Mouse (Mus musculus) forebrain, embryonic 11.5 days (tissue): ENCODE measurements at regions not wholly inside any gene's neighbourhood (a gene's known extent, or its start where the extent isn't known, plus 50 kb on each side); places are given as distances from the start of the nearest gene placed in this dataset.
A peak's percentile ranks its signal among the peaks of the same experiment; 100 is the strongest.

Experiments used
- ATAC-seq: fragments of 200-750 bp; cut with Nextera tagmentation; replicated peaks from 2 replicates; pipeline ENCODE4 v1.8.0; 2017; ENCODE audit warnings: moderate TSS enrichment; ENCODE audit not compliant: low FRiP score
- DNase-seq: peaks from one replicate; pipeline ENCODE4 v3.0.0-alpha.2; 2017; ENCODE audit warnings: low spot score
- H3K27ac ChIP-seq: fragments of 300-500 bp; sonication (generic); 2 replicates; pipeline ENCODE4 v1.5.1; 2014; ENCODE audit warnings: low read depth, low read length
- H3K27me3 ChIP-seq: fragments of 300-500 bp; sonication (generic); 2 replicates; pipeline ENCODE4 v1.6.1; 2014; ENCODE audit warnings: mild to moderate bottlenecking, low read length, mixed read lengths; ENCODE audit not compliant: control insufficient read depth, insufficient read depth
- H3K36me3 ChIP-seq: fragments of 300-500 bp; sonication (generic); 2 replicates; pipeline ENCODE4 v1.6.1; 2014; ENCODE audit warnings: mild to moderate bottlenecking, low read length, moderate library complexity, mixed read lengths; ENCODE audit not compliant: control insufficient read depth, insufficient read depth
- H3K4me1 ChIP-seq: fragments of 300-500 bp; sonication (generic); replicated peaks from 2 replicates; pipeline ENCODE4 v1.6.1; 2014; ENCODE audit warnings: low read length, mixed read lengths; ENCODE audit not compliant: control insufficient read depth, insufficient read depth
- H3K4me2 ChIP-seq: fragments of 300-500 bp; sonication (generic); 2 replicates; pipeline ENCODE4 v1.6.1; 2014; ENCODE audit warnings: low read depth, mild to moderate bottlenecking, low read length, moderate library complexity, mixed read lengths; ENCODE audit not compliant: severe bottlenecking
- H3K4me3 ChIP-seq: fragments of 300-500 bp; sonication (generic); 2 replicates; pipeline ENCODE4 v1.5.1; 2014; ENCODE audit warnings: low read depth, low read length
- H3K9ac ChIP-seq: fragments of 300-500 bp; sonication (generic); 2 replicates; pipeline ENCODE4 v1.6.1; 2014; ENCODE audit warnings: low read length
- H3K9me3 ChIP-seq: fragments of 300-500 bp; sonication (generic); 2 replicates; pipeline ENCODE4 v1.6.1; 2016; ENCODE audit warnings: low read length, mixed read lengths; ENCODE audit not compliant: control insufficient read depth
- WGBS: fragments of 180-500 bp; shearing (Covaris S2); extraction: QIAGEN DNeasy Blood & Tissue Kit; methylation state at CpG from one replicate; pipeline ENCODE4 v1.1.7; 2014; 5-methylcytosine and 5-hydroxymethylcytosine counted together

- Histone ChIP-seq H3K36me3 (no peaks in the 10 kb centered on the region), H3K4me3 (no peak overlapping the region), H3K27me3 (no peaks in the 10 kb centered on the region), H3K9me3 (no peaks in the 10 kb centered on the region), H3K27ac (no peak overlapping the region), H3K4me2 (no peak overlapping the region), H3K9ac (no peak overlapping the region), H3K4me1 (no peaks in the 10 kb centered on the region)
- ATAC-seq (no peak), DNase-seq (no peak)
- 92% methylated on average over 2 of the region's 2 CpGs for WGBS
Measured at GRCm38 (mm10) chr9:113160011-113160410, 548.0 kb downstream of the Pdcd6ip start.

GRCm38 (mm10) chr9:113158080-113158479 lies 550.0 kb downstream of the Pdcd6ip start:
- Histone ChIP-seq H3K9ac (no peak overlapping the region), H3K9me3 (no peaks in the 10 kb centered on the region), H3K27ac (no peak overlapping the region), H3K4me3 (no peak overlapping the region), H3K36me3 (no peaks in the 10 kb centered on the region), H3K4me2 (no peak overlapping the region), H3K4me1 (no peaks in the 10 kb centered on the region), H3K27me3 (no peaks in the 10 kb centered on the region)
- 85% methylated on average over 6 of the region's 6 CpGs for WGBS
- no peak for ATAC-seq
- no peak for DNase-seq

GRCm38 (mm10) chr9:113157474-113158076 lies 550.5 kb downstream of the Pdcd6ip start:
- H3K9me3 ChIP-seq: no peaks in the 10 kb centered on the region
- no peak overlapping the region for H3K4me2 ChIP-seq
- H3K4me3 ChIP-seq: no peak overlapping the region
- no peaks in the 10 kb centered on the region for H3K4me1 ChIP-seq
- H3K36me3 ChIP-seq: no peaks in the 10 kb centered on the region
- H3K9ac ChIP-seq: no peak overlapping the region
- H3K27me3 ChIP-seq: no peaks in the 10 kb centered on the region
- no peak for ATAC-seq
- no peak overlapping the region for H3K27ac ChIP-seq
- no peak for DNase-seq
- 87% methylated on average over 17 of the region's 17 CpGs for WGBS

- DNase-seq (peak; percentile 52), ATAC-seq (no peak)
- Histone ChIP-seq H3K27me3 (no peaks in the 10 kb centered on the region), H3K27ac (no peak overlapping the region), H3K4me2 (no peak overlapping the region), H3K4me1 (no peaks in the 10 kb centered on the region), H3K36me3 (no peaks in the 10 kb centered on the region), H3K9ac (no peak overlapping the region), H3K9me3 (no peaks in the 10 kb centered on the region), H3K4me3 (no peak overlapping the region)
- WGBS: 63% methylated on average over 3 of the region's 3 CpGs
Measured at GRCm38 (mm10) chr9:113156707-113157106, 551.4 kb downstream of the Pdcd6ip start.

GRCm38 (mm10) chr9:113149084-113149483 lies 559.0 kb downstream of the Pdcd6ip start:
- no peak for DNase-seq

DNA sequence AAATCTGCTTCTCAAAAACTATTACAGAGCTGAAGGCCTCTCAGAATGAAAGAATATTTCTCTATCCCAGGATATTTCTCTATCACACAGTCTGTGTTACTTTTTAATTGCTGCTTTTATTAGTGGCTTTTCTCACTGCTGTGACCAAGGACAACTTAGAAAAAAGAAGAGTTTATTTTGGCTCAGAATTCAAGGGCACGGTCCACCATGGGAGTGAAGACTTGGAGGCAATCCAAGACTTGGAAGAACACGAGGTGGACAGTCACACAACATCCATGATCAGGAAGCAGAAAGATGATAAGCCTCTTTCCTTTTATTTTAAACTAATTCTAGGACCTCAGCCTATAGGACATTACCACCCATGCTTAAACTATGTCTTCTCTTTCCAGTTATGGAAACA lies 561.5 kb downstream of the Pdcd6ip start:
- 90% methylated on average over 2 of the region's 2 CpGs for WGBS
- DNase-seq (no peak), ATAC-seq (no peak)
- H3K36me3 ChIP-seq: no peaks in the 10 kb centered on the region
- H3K9ac ChIP-seq: no peak overlapping the region
- H3K4me2 ChIP-seq: no peak overlapping the region
- no peaks in the 10 kb centered on the region for H3K27me3 ChIP-seq
- no peak overlapping the region for H3K27ac ChIP-seq
- no peaks in the 10 kb centered on the region for H3K9me3 ChIP-seq
- no peaks in the 10 kb centered on the region for H3K4me1 ChIP-seq
- no peak overlapping the region for H3K4me3 ChIP-seq

More at GRCm38 (mm10) chr9:113149084-113149483, 559.0 kb downstream of the Pdcd6ip start:
- Histone ChIP-seq H3K27me3 (no peaks in the 10 kb centered on the region), H3K4me2 (no peak overlapping the region), H3K4me1 (no peaks in the 10 kb centered on the region), H3K27ac (no peak overlapping the region), H3K36me3 (no peaks in the 10 kb centered on the region), H3K4me3 (no peak overlapping the region), H3K9ac (no peak overlapping the region), H3K9me3 (no peaks in the 10 kb centered on the region)
- ATAC-seq: peak; percentile 57
- 6% methylated on average over 5 of the region's 5 CpGs for WGBS

DNA sequence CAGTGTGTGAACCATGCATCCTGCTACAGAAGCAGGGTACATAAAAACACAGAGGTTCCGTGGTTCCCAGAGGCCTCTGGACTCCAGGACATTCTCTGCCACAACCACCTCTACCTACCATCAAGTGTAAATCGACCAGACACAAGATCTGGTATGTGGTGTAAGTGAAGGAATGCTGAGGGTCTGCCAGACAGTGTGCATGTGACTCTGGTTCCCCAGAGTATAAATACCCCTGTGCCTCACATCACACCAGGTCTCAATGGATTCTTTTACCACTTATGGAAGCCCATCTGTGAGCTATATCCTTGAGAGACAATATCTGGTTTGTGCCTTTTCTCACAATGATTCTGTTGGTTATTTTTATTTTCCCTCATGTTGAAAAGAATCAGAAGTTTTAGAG lies 563.0 kb downstream of the Pdcd6ip start:
- WGBS: 69% methylated on average over 2 of the region's 2 CpGs
- no peak overlapping the region for H3K27ac ChIP-seq
- H3K4me3 ChIP-seq: no peak overlapping the region
- ATAC-seq (no peak), DNase-seq (no peak)
- H3K9me3 ChIP-seq: no peaks in the 10 kb centered on the region
- H3K9ac ChIP-seq: no peak overlapping the region
- no peaks in the 10 kb centered on the region for H3K27me3 ChIP-seq
- H3K4me1 ChIP-seq: no peaks in the 10 kb centered on the region
- H3K36me3 ChIP-seq: no peaks in the 10 kb centered on the region
- H3K4me2 ChIP-seq: no peak overlapping the region

DNA sequence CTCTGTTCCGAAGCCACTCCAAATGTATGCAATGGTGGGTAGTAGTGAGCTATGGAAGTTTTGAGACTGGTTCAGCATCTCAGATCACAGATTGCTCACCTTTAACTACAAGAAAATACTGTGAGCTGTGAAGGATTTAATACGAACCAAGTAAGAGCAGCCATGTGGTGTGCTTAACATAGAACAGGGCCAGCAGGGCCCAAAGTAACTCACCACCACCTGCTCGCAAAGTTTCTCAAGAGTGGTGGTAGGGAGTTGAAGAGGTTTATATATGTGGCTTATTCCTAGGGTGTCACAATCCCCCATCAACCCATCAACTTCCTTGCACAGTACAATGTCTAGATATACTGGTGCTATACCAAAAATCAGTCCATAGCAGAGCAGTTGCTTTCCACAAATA lies 573.4 kb downstream of the Pdcd6ip start:
- Histone ChIP-seq H3K36me3 (no peaks in the 10 kb centered on the region), H3K4me3 (no peak overlapping the region), H3K9me3 (no peaks in the 10 kb centered on the region), H3K4me1 (no peaks in the 10 kb centered on the region), H3K4me2 (no peak overlapping the region), H3K27me3 (no peaks in the 10 kb centered on the region), H3K9ac (no peak overlapping the region), H3K27ac (no peak overlapping the region)
- no peak for ATAC-seq
- no peak for DNase-seq
- 96% methylated on average over 3 of the region's 3 CpGs for WGBS

- WGBS: 83% methylated on average over 7 of the region's 7 CpGs
- H3K9ac ChIP-seq: no peak overlapping the region
- no peak for DNase-seq
Measured at GRCm38 (mm10) chr9:113123004-113123692, 584.9 kb downstream of the Pdcd6ip start.

More at GRCm38 (mm10) chr9:113123004-113123692, 584.9 kb downstream of the Pdcd6ip start:
- no peaks in the 10 kb centered on the region for H3K9me3 ChIP-seq
- no peaks in the 10 kb centered on the region for H3K36me3 ChIP-seq
- H3K27me3 ChIP-seq: no peaks in the 10 kb centered on the region
- ATAC-seq: no peak
- H3K4me1 ChIP-seq: no peaks in the 10 kb centered on the region
- no peak overlapping the region for H3K27ac ChIP-seq
- H3K4me3 ChIP-seq: no peak overlapping the region
- no peak overlapping the region for H3K4me2 ChIP-seq
